Mouse (Mus musculus): ENCODE results near the gene Cln6. TPM values are rescaled to one million over a fixed set of nuclear protein-coding genes. Genes with fewer than 3 reads are reported as not detected.

The Cln6 gene
- total and polyA plus RNA-seq, 3 experiments, result 29.4 to 52.1 TPM; not detected in 1

- no peaks in the 10 kb centered on the region for H3K27me3 ChIP-seq (ENCODE audit: control insufficient read depth in 1 of 2, insufficient read depth in 2 of 2, low read length in 2 of 2)
- no peak overlapping the region for H3K27ac ChIP-seq (ENCODE audit: control insufficient read depth, low read depth, low read length)
- no peaks in the 10 kb centered on the region for H3K79me2 ChIP-seq (ENCODE audit: control insufficient read depth, insufficient read depth, low read length, poor library complexity)
- H3K9ac ChIP-seq (ENCODE audit: control insufficient read depth, low read depth, low read length, poor library complexity, severe bottlenecking), result no peak overlapping the region
- TF ChIP-seq MAFK (IDR thresholded peaks at IDR 0.05; ENCODE audit: borderline replicate concordance, low read depth, low read length), result no peak
- TF ChIP-seq NELFE (IDR thresholded peaks at IDR 0.05; ENCODE audit: low read depth, low read length), result no peak
- no peak for TF ChIP-seq HCFC1 (IDR thresholded peaks at IDR 0.05; ENCODE audit: low read depth, low read length)
- TF ChIP-seq USF2 (IDR thresholded peaks at IDR 0.05; ENCODE audit: borderline replicate concordance in 1 of 2, insufficient read depth in 1 of 2, low read depth in 1 of 2, low read length in 2 of 2), result no peak
- no peak for TF ChIP-seq KAT2A (conservative IDR thresholded peaks at IDR 0.05; ENCODE audit: low read depth, low read length)
- TF ChIP-seq ZMIZ1 (IDR thresholded peaks at IDR 0.05; ENCODE audit: low read depth, low read length), result no peak
- no peak for TF ChIP-seq POLR2AphosphoS2 (IDR thresholded peaks at IDR 0.05; ENCODE audit: low read length)
- TF ChIP-seq POLR2A (IDR thresholded peaks at IDR 0.05; ENCODE audit: control insufficient read depth in 1 of 2, insufficient read depth in 1 of 2, low read depth in 1 of 2, low read length in 2 of 2, poor library complexity in 1 of 2), result no peak
- TF ChIP-seq CHD1 (IDR thresholded peaks at IDR 0.05; ENCODE audit: low read depth, low read length), result no peak
- no peak for TF ChIP-seq CHD2 (IDR thresholded peaks at IDR 0.05; ENCODE audit: low read length)
- no peak for TF ChIP-seq MAZ (IDR thresholded peaks at IDR 0.05; ENCODE audit: low read depth, low read length)
- no peak for TF ChIP-seq JUND (IDR thresholded peaks at IDR 0.05; ENCODE audit: low read depth, low read length)
- TF ChIP-seq MEF2A (IDR thresholded peaks at IDR 0.05; ENCODE audit: extremely low read depth, insufficient replicate concordance, low read depth, low read length, poor library complexity, severe bottlenecking), result no peak
- no peak for TF ChIP-seq POLR2AphosphoS5 (IDR thresholded peaks at IDR 0.05; ENCODE audit: borderline replicate concordance, low read depth, low read length)
- TF ChIP-seq GABPA (IDR thresholded peaks at IDR 0.05; ENCODE audit: low read depth, low read length), result no peak
- no peak for TF ChIP-seq BHLHE40 (IDR thresholded peaks at IDR 0.05; ENCODE audit: borderline replicate concordance, low read depth, low read length)
- no peak overlapping the region for H3K4me3 ChIP-seq (ENCODE audit: control insufficient read depth in 1 of 2, insufficient read depth in 1 of 2, low read depth in 2 of 2, low read length in 2 of 2)
- no peaks in the 10 kb centered on the region for H3K9me3 ChIP-seq (replicated peaks; ENCODE audit: insufficient read depth, low read length)
- H3K4me1 ChIP-seq (ENCODE audit: control insufficient read depth in 1 of 2, insufficient read depth in 2 of 2, low read length in 2 of 2), result no peaks in the 10 kb centered on the region
- no peaks in the 10 kb centered on the region for H3K36me3 ChIP-seq (ENCODE audit: control insufficient read depth in 1 of 2, insufficient read depth in 2 of 2, low read length in 2 of 2)
- no peak for DNase-seq (ENCODE audit: low read depth, low spot score)
These were observed 18.6 kb downstream of the Cln6 start for GRCm38 (mm10) chr9:62857216-62857615.

DNA sequence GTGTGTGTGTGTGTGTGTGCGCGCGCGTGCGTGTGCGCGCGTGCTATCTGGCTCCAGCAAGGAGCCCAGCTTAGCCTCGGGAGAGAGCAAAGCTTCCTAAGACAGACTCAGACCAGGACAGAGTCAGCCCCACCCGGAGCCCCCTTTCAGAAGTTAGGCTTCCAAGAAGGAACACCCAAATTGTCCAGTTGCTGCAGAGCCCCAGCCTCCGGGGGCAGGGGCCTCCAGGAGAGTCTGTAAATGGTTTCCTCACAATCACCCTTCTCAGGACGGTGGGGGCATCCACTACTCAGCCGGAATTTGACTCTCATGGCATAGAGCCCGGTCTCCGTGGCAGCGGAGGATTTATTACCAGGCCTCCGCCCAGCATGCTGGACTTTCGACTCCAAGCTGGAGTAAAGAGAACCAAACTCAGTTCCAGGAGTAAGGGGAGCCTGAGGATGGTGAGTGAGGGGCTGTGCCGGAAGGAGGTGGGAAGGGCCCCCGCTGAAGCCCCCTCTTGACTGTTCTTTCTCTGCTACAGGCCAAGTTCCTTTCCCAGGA, 19.2 kb downstream of the Cln6 start, which contains the start of gene Calml4:
Gene Calml4 (plus strand): TSS at position 362 of the 543 bp plus-strand sequence.
- Histone ChIP-seq H3K9me3 (replicated peaks; ENCODE audit: insufficient read depth, low read length) (no peaks in the 10 kb centered on the region), H3K4me1 (ENCODE audit: control insufficient read depth in 1 of 2, insufficient read depth in 2 of 2, low read length in 2 of 2) (no peaks in the 10 kb centered on the region), H3K36me3 (ENCODE audit: control insufficient read depth in 1 of 2, insufficient read depth in 2 of 2, low read length in 2 of 2) (no peaks in the 10 kb centered on the region), H3K79me2 (ENCODE audit: control insufficient read depth, insufficient read depth, low read length, poor library complexity) (no peaks in the 10 kb centered on the region), H3K4me3 (ENCODE audit: control insufficient read depth in 1 of 2, insufficient read depth in 1 of 2, low read depth in 2 of 2, low read length in 2 of 2) (no peak within 1 kb of the TSS), H3K9ac (ENCODE audit: control insufficient read depth, low read depth, low read length, poor library complexity, severe bottlenecking) (no peak within 1 kb of the TSS), H3K27me3 (ENCODE audit: control insufficient read depth in 1 of 2, insufficient read depth in 2 of 2, low read length in 2 of 2) (no peaks in the 10 kb centered on the region), H3K27ac (ENCODE audit: control insufficient read depth, low read depth, low read length) (no peak within 1 kb of the TSS)
- TF ChIP-seq MAFK (IDR thresholded peaks at IDR 0.05; ENCODE audit: borderline replicate concordance, low read depth, low read length) (no peak), POLR2AphosphoS2 (IDR thresholded peaks at IDR 0.05; ENCODE audit: low read length) (no peak)
- DNase-seq (ENCODE audit: low read depth, low spot score), result no peak

Data from MEL (cell line).